Mouse (Mus musculus) kidney, adult 2 months (tissue): ENCODE measurements around the gene Nme4.

Source experiments
- CTCF ChIP-seq: fragments of 200-500 bp; conservative IDR thresholded peaks from 2 replicates; pipeline ENCODE4 v1.5.1; 2011; ENCODE audit warnings: low read depth, mild to moderate bottlenecking, control low read depth, low read length, moderate library complexity, mixed read lengths; ENCODE audit not compliant: insufficient read depth, insufficient read length
- POLR2A ChIP-seq: fragments of 200-500 bp; IDR thresholded peaks from one replicate; pipeline ENCODE4 v1.6.1; 2011; ENCODE audit warnings: low read depth, low read length, control low read depth

GRCm38 (mm10) chr17:26122431-26123140, 27.2 kb upstream of the Nme4 start:
- no peak for TF ChIP-seq CTCF
- TF ChIP-seq POLR2A: no peak
